Mouse (Mus musculus): ENCODE measurements around the gene Olfr832. TPM values are rescaled to one million over a fixed set of nuclear protein-coding genes. Genes with fewer than 3 reads are reported as not detected.

Olfr832 gene
- polyA plus RNA-seq (2021; fragmentation: Nextera tagmentation) = not detected in 2 replicates
- long read RNA-seq, experiment 1 = 0 reads
- long read RNA-seq, experiment 2 = 0 reads

GRCm38 (mm10) chr9:18936822-18937221, at the start of gene Olfr832:
TSS of gene Olfr832 (plus strand) at chr9:18937122.

GRCm38 (mm10) chr9:18987690-18988089, 50.8 kb downstream of the Olfr832 start, which contains the start of gene Olfr834:
TSS of gene Olfr834 (plus strand) at chr9:18987990.

Other genes with a start within 250 kb of the Olfr832 start
- gene Olfr24, start 173.1 kb upstream of the Olfr832 start, polyA plus RNA-seq (2021; fragmentation: Nextera tagmentation) = not detected in 2 replicates
- gene Olfr828, start 117.6 kb upstream of the Olfr832 start, polyA plus RNA-seq (2021; fragmentation: Nextera tagmentation) = not detected in 2 replicates
- not detected in 2 replicates for gene Olfr829, start 82.2 kb upstream of the Olfr832 start, polyA plus RNA-seq (2021; fragmentation: Nextera tagmentation)
- gene Olfr830, start 62.4 kb upstream of the Olfr832 start, polyA plus RNA-seq (2021; fragmentation: Nextera tagmentation) = not detected in 2 replicates
- not detected in 2 replicates for gene Olfr834, start 50.9 kb downstream of the Olfr832 start, polyA plus RNA-seq (2021; fragmentation: Nextera tagmentation)
- not detected in 2 replicates for gene Olfr835, start 95.6 kb downstream of the Olfr832 start, polyA plus RNA-seq (2021; fragmentation: Nextera tagmentation)
- gene Olfr836, start 183.3 kb downstream of the Olfr832 start, polyA plus RNA-seq (2021; fragmentation: Nextera tagmentation) = not detected in 2 replicates
- not detected in 2 replicates for gene Olfr837, start 199.2 kb downstream of the Olfr832 start, polyA plus RNA-seq (2021; fragmentation: Nextera tagmentation)
- gene Olfr839-ps1, start 240.2 kb downstream of the Olfr832 start, polyA plus RNA-seq (2021; fragmentation: Nextera tagmentation) = not detected in 2 replicates